Mouse (Mus musculus): ENCODE data around the gene Mnt. TPM values are rescaled to one million over a fixed set of nuclear protein-coding genes. Genes with fewer than 3 reads are reported as not detected.

Gene Mnt
- total RNA-seq, 2 experiments from 2014 or later: 29.0 to 35.9 TPM

DNA sequence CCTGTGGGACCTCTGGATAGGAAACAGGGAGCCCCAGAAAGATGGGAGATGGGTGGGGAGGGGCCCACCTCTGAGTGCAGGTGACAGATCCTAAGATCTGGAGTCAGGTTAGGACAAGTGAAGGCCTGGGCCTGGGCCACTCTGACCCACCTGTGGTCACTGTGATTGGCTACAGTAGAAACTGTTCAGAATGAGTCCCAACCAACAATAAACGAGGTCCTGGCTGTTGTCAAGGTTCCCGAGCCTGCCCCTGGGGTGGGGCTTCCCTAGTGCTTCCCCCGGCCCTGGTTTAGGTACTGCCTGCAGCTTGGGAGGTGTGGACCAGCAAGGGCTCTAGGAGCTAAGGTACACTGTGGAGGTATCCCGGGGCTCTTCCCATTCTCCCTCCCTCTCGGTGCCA is 13.0 kb downstream of the Mnt start:
- no peak for DNase-seq (ENCODE audit: low spot score in 2 of 2)

DNA sequence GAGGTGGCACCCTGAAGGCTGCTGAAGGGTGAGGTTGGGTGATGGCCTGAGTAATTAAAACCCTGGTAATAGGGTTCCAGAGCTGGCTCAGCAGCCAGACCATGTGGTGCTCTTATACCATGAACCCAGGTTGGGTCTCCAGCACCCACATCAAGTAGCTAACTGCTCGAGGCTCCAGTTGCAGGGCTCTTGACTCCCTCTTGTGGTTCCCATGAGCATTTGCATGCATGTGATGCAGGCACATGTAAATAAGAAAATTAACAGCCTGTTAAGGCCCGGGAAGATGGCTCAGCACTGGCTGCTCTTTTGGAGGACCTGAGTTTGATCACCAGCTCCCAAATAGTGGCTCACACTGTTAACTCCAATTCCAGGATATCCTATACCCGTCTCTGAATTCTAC is 15.1 kb downstream of the Mnt start:
- no peak for DNase-seq (ENCODE audit: low spot score in 2 of 2)

DNA sequence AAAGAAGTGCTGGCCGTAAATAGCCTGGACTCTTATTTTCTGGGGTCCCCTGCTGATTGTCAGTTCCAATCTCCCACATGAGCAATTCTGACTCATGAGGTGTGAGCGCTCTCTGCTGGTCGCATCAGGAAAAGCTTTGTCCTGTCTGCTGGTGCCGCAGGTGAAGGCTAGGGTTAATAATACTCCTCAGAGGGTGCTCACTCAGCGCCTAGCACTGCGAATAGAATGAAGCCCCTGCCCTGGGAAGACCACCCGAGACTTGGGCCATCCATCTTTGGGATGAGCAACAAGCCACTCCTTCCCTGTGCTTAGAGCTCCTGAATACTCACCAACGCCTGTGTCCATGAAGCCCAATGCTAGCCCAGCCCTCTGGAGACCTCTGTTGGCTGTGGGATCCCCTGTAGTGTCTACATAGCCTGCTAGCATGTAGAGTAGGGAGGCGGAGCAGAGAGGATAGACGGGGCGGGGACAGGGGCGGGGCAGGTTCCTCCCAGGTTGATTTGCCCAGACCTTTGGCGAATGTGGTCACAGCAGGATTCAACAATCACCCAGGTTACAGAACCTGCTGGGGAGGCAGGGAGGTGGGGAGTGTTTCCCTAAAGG is 17.3 kb downstream of the Mnt start:
- DNase-seq (ENCODE audit: low spot score in 2 of 2): no peak

DNA sequence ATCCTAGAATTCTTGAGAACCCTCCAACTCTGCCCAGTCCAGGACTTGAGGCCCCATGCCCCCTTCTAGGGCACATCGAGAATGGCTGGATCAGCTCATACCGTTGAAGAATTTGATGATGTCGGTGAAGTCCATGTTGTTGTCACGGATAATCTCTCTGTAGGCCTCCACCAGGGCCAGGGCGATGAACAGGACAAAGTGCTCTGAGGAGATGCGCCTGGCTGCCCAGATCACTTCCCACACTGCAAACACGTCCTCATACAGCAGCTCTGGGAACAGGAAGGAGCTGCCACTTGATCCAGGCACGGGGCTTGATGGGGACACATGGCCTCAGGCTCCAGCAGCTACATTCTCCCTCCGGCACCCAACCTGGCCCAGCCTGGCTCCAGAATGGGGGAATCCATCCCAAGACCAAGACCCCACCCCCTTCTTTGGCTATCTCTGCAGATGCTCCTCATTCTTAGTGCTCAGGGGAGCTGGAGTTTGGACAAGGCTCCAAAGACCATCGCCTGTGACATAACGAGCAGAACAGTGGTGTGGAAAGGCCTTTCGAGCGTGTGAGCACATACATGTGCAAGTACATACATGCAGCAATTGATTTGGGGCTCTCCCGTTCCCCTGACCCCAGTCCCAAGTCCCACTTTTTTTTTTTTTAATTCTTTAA is 20.4 kb downstream of the Mnt start:
- no peak for DNase-seq (ENCODE audit: low spot score in 2 of 2)

DNA sequence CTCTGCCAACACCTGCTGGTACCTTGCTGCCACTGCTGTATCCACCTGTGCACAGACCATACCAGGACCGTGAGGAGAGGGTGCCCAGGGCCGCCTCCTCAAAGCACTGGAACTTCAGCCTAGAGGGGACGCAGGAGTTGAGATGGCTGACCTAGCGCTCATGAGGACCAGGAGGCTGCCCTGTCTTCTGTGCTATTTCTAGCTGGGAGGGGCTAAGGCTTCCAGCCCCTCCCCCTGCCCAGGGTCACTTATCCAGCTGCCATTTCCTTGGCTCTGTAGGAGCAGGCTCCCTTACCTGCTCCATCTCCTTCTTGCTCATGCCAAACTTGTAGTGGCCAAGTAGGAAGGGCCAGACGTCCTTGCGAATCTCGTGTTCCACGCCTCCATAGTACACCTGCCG is 27.0 kb downstream of the Mnt start:
- no peak for DNase-seq (ENCODE audit: low spot score in 2 of 2)

DNA sequence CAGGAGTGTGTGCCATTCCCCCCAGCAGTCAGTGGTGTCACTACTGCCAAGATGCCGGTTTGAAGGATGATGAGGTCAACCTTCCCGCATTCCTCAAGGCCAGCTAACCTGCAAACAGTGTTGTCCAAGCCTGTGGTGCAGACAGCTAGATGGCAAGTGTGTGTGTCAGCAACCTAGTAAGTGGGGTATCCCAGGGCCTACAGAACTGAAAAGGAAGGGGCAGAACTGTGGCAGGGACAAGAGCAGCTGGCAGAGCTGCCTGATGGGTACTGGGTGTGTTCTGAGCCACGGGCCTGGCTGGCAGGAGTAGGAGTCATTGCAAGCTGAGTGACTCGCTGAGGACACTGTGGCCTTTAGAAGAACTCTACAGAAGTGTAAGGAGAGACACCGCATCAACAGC is 31.4 kb downstream of the Mnt start:
- no peak for DNase-seq (ENCODE audit: low spot score in 2 of 2)

DNA sequence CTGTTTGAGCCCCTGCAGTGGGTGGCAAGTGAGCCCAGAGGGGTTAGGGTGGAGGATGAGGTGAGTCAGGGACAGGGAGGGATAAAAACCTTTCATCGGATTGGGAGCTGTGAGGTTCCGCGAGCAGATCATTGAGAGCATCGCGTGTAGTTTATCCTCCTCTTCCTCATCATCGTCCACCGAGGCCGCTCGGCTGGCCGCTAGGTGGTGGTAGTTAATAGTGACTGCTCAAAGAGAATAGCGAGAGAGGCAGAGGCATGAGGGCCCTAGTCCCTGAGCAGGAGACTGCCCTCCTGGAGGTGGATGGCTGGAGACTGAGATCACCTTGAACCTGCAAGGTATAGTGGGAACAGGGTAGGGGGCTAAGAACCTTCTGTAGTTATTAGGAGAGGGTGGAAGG is 32.8 kb downstream of the Mnt start:
- DNase-seq (ENCODE audit: low spot score in 2 of 2): no peak

DNA sequence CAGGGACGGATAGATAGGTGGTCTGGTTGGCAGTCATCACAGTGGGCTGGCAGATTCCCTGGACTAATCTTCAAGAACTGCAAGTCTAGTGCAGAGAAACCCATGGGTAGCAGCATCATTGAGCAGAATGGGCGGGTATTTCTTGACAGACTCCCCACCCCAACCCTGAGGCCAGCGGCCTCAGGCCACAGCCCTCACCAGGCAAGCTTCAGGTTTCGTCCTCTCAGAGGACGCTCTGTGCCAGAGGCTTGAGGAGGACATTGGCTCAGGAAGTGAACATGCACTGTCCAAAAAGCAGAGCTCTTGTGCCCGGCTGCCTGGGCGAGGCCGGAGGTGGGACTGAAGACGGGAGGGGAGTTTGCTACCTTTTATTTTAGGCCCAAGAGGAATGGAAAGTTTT is 33.7 kb downstream of the Mnt start:
- no peak for DNase-seq (ENCODE audit: low spot score in 2 of 2)

DNA sequence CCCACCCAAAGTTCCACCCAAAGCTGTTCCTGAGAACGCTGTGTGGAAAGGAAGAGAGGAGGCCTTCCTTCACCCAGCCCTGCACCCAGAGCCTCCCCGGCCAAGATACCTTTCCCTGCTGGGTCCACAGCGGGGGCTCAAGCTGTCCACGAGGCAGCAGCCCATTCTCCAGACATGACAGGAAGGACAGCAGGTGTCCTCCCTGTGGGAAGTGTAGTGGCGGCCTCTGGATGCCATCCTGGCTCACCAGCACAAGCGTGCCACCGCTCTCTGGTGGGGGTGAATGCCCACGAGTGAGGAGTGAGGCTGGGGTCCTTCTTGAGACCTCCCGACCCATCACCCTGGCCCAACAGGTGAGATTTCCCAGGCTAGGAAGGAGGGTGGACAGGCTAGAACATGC is 34.5 kb downstream of the Mnt start:
- DNase-seq (ENCODE audit: low spot score in 2 of 2): no peak

DNA sequence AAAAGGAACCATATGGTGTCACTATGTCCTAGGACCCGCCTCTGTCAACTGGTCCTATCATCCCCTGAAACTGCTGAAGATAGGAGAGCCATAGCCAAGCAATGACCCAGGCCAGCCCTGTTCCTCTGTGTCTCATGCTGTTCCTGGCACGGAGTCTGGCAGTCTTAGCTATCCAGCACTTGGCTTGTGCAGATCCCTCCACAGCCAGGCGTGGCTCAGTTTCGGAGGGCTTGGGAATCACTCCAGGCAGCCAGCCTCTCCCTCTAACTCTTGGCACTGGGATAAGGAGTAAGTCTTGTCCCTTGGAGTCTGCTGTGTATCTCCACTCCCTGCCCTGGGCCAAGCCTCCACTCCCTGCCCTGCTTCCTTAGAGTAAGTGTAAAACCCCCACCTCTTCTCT is 35.9 kb downstream of the Mnt start:
- no peak for DNase-seq (ENCODE audit: low spot score in 2 of 2)

DNA sequence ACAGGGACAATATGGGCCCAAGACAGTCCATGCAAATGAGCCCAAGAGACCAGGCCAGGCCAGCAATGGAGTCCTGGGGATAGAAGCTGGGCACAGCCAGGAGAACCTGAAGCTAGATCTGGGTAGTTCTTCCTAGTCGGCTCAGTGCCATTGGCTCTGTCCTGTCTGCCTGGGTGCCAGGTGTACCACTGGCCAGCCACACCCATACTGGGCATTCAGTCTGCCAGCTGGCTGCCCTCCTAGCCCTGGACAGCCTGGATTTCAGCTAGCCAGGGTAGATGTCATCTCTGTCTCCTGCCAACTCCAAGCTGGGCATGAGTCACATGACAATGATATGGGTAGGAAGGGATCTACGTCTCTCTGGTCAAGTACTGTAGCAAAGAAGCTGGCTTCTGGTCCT is 36.5 kb downstream of the Mnt start:
- DNase-seq (ENCODE audit: low spot score in 2 of 2): no peak

DNA sequence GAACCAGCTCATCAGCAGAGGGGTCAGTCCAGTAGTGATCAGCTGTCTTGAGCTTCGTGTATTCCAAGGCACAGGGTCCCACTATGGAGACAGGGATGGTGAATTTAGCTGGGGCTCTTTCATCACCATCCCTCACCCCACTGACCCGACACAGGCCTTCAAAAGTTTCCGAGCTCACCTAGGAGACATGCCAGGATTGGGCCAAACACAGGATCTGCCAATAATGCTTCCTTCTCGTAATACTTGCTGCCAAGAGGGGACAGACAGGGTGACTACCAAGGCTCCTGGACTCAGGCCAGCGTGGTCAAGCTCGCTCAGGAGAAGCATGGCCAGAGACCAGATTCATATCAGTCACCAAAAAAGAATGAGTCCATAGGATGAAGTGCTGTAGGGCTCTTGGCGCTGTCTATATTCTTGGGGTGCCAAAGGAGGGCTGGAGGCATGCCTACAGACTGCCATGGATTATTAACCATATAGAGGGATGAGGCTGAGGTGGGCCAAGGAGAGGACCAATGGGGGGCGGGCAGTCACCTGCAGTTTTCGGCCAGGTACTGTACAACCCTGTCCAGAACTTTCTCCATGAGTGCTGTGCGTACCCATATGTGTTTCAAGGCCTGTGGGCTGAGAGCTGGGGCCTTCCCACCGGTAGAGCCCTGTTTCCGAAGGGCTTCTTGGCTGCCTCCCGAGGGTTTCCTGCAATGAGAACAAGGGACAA is 37.5 kb downstream of the Mnt start:
- DNase-seq (ENCODE audit: low spot score in 2 of 2): no peak

DNA sequence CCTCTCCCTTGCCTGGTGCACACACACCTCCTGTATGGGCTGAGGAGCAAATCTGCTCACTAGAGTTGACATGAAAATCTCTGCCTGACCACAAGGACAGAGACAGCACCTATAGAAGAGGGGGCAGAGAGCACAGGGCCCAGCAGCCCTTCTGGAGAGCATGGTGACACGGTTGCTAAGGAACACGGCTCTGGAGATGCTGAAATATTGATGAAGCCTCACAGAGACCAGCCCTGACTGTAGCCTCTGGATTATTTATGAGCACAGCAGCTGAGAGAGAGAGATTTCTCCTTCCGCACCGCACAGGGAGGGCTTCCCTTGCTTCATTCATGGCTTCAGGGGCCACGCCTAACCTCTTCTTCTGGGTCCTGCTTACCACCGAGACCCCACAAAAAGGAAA is 38.9 kb downstream of the Mnt start:
- DNase-seq (ENCODE audit: low spot score in 2 of 2): no peak

DNA sequence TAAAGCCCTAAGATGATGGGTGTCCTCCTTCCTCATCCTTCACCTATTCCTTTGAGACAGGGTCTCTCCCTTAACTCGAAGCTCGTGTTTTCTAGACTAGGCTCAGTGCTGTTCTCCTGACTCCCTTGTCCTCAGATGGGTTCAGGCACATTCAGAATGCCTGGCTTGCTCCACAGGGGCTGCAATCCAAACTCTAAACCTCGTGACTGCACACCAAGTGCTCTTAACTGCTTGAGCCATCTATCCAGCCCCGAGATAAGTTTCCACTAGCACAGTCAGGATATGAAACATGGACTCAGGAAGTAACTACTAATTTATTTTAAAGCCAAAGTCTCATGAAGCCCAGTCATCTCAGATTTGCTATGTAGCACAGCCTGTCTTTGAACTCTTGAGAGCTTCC is 39.8 kb downstream of the Mnt start:
- DNase-seq (ENCODE audit: low spot score in 2 of 2): no peak

DNA sequence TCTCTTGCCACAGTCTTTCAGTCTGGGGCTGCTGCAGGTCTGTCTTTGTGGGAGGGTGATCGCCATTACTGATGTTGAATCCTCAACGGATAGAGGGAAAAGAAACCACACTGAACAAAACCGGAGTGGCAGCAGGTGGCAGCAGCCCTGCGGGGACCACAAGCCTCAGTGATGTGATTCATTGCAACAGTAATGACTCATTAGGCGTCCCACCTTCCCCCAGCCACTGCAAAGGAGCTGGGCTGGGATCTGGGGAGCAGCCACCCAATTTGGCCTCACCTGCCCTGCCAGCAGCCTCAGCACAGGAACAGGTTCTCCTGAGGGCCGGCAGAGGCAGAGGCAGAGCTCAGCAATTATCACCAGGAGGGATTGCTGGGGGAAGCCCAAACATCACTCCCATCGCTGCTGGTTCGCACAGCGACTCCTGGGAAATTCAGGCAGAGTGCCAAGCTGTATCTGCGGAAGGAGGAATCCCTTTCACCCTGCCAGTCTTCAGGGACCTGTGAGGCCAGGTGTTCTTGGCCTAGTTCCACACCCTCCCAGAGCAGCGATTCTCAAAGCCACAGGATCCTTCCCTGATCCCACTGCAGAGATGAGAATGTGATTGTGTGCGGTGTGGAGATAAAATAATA is 40.4 kb downstream of the Mnt start:
- no peak for DNase-seq (ENCODE audit: low spot score in 2 of 2)

DNA sequence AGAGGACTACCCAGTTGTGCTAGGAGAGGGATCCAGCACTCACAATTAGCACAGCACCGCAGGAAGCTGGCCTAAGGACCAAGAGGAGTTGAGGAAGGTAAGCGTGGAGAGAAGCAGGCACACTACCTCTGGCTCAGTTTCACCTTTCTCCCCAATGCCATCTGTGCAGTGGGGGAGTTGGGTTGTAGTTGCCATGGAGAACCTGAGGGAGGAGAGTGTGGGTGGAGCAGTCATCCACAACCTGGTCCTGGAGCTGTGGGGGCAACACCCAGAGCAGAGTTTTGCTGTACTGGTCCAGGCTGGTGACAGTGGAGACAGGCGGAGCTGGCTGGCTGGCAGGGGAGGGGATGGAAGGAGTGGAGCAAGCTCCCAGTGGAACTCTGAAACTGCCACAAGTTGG is 43.9 kb downstream of the Mnt start:
- DNase-seq (ENCODE audit: low spot score in 2 of 2): no peak

DNA sequence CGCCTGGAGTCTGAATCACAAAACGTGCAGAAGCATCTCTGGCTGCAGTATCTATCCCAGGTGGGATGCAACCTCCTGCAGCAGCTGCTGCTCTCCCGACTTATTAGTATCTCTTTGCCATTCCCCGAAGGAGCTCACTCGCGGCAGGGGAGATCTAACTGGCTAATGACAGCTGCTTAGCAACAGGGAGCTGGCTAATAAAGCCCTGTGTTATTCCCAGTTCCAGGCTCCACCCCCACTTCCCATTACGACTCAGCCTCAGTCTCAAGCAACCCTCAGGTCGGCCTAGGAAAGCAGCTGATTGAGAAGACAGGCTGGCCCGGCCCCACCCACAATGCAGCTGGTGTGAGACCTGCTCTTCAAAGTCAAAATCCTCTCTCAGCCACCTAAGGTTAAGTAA is 46.1 kb downstream of the Mnt start:
- DNase-seq (ENCODE audit: low spot score in 2 of 2): no peak

DNA sequence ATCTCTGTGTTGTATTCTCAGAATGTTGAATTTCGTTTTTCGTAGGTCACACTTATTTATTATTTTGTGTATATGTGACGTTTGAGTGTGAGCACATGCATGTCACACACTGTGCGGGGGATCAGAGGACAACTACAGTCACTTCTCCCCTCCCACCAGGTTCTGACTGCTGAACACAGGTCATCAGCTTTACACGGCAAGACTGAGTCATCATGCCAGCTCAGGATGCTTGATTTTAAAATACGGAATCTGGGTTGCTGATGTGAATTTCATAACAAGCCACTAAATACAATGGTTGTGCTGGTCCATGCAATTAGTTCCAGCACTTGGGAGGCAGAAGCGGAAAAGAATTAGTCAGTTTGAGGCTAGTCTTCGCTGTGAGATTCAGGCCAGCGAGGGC is 50.3 kb downstream of the Mnt start:
- no peak for DNase-seq (ENCODE audit: low spot score in 2 of 2)

DNA sequence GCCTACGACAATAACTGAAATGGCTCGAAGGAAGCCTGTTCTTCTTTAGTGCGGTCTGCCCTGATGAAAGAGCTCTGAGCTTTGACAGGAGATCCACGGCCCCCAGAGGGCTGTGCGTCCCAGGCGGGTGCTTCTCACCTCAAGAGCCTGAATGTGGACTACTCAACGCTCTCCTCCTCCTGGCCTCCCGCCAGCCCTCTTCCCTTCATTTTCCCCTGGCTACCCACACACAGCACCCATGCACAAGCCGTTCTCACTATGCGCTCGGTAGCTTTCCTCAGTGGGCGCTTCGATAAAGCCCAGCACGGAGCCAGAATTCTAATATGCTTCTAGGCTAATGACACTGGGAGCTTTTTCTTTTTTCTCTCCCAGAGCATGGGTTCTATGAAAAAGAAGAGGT is 51.3 kb downstream of the Mnt start:
- DNase-seq (ENCODE audit: low spot score in 2 of 2): no peak

DNA sequence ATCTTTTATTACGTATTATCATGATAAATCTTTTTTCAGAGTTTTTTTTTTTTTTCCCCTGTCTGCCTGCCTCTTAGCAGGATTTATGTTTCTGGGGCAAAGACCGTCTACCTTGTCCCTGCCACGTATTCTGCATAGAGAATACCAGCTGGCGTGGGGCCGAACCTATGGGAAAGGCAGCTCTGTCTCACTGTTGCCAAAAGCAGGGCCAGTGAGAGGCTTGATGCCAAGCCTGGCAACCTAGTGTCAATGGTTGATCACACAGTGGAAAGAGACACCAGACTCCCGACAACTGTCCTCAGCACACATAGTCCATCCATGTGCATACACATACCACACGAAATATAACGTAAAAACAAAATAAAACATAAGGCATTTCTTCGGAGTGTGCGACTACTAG is 52.4 kb downstream of the Mnt start:
- no peak for DNase-seq (ENCODE audit: low spot score in 2 of 2)

DNA sequence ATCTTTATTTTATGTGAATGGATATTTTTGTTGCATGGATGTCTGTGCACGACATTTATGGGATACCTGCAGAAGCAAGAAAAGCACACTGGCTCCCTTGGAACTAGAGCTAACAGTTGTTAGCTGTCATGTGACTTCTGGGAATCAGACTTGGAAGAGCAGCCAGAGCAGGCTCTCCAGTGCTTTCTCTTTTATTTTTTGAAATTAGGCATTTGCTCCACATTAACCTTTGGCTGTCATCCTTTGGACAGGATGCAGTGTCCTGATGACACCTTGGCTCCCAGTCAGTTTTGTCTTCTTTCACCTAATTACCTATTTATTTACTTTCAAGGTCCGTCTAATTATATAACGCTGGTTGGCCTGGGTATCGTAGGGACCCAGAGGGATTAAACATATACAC is 63.9 kb downstream of the Mnt start:
- no peak for DNase-seq (ENCODE audit: low spot score in 2 of 2)
